Mouse (Mus musculus): ENCODE results near the gene Gm21488. TPM values are rescaled to one million over a fixed set of nuclear protein-coding genes. Genes with fewer than 3 reads are reported as not detected.
"Not testable (repeated sequence)": the region's sequence is repeated elsewhere in the genome, so short reads cannot be mapped to it uniquely, and the experiment has no call there.

Gene Gm21488
- total RNA-seq (2018; cell fraction: chromatin; rRNA removed), result not detected
- not detected for total RNA-seq (2018; cell fraction: cytosol; rRNA removed)
- not detected for total RNA-seq (2018; cell fraction: nucleus; rRNA removed)
- not detected in 3 replicates for polyA plus RNA-seq (2018)

- H3K79me2 ChIP-seq (ENCODE audit: inconsistent target); H3K27ac ChIP-seq; H3K4me3 ChIP-seq (ENCODE audit: inconsistent target); H3K36me3 ChIP-seq (ENCODE audit: inconsistent target): not testable (repeated sequence)
- no CpG with 5 or more reads among the region's 5 CpGs for WGBS (ENCODE audit: missing documents)
These were observed at the start of gene Gm21488 for GRCm38 (mm10) chrY:27521820-27522219. Gm21488 (minus strand) TSS chrY:27521920.

All from macrophage (primary cell).